Mouse (Mus musculus) embryonic fibroblast, embryonic 13.5 days (primary cell): Measurements from ENCODE around the gene Med29. TPM values are rescaled to one million over a fixed set of nuclear protein-coding genes. Genes with fewer than 3 reads are reported as not detected.
A peak's percentile ranks its signal among the peaks of the same experiment; 100 is the strongest.
"Not testable (repeated sequence)": the region's sequence is repeated elsewhere in the genome, so short reads cannot be mapped to it uniquely, and the experiment has no call there.

ENCODE experiments used
- H3K27ac ChIP-seq: 2 replicates; pipeline ENCODE4 v1.5.1; 2012; ENCODE audit warnings: low read length, control low read depth, inconsistent platforms; ENCODE audit not compliant: insufficient read depth
- H3K4me1 ChIP-seq: 2 replicates; pipeline ENCODE4 v1.6.1; 2011; ENCODE audit warnings: low read length; ENCODE audit not compliant: control insufficient read depth, insufficient read depth
- H3K4me3 ChIP-seq: 2 replicates; pipeline ENCODE4 v1.5.1; 2011; ENCODE audit warnings: mild to moderate bottlenecking, control low read depth, low read length; ENCODE audit not compliant: insufficient read depth
- CTCF ChIP-seq: IDR thresholded peaks from 2 replicates; pipeline ENCODE4 v1.5.1; 2011; ENCODE audit warnings: mild to moderate bottlenecking, control low read depth, low read length, moderate library complexity, borderline replicate concordance; ENCODE audit not compliant: insufficient read depth
- POLR2A ChIP-seq: IDR thresholded peaks from 2 replicates; pipeline ENCODE4 v1.6.1; 2011; ENCODE audit warnings: low read depth, mild to moderate bottlenecking, control low read depth, low read length, moderate library complexity
- polyA plus RNA-seq: library from polyadenylated mRNA; stranded (reverse); fragments of >200 nt; gene quantifications from 2 replicates; pipeline ENCODE4 v1.2.4, GENCODE M21; 2011; ENCODE audit warnings: low read depth; ENCODE audit not compliant: missing spikeins, insufficient read length

Med29 gene
- polyA plus RNA-seq, 1 experiment = 18.2 TPM

GRCm38 (mm10) chr7:28398696-28399340 is 6.3 kb upstream of the Med29 start:
- TF ChIP-seq POLR2A (no peak), CTCF (no peak)
- Histone ChIP-seq H3K4me3 (no peak overlapping the region), H3K4me1 (no peaks in the 10 kb centered on the region), H3K27ac (no peak overlapping the region)

- H3K4me1 ChIP-seq = no peaks in the 10 kb centered on the region
- H3K27ac ChIP-seq = no peak overlapping the region
- TF ChIP-seq CTCF = no peak
- no peak for TF ChIP-seq POLR2A
- no peak overlapping the region for H3K4me3 ChIP-seq
These were observed 5.5 kb upstream of the Med29 start for GRCm38 (mm10) chr7:28398000-28398399.

DNA sequence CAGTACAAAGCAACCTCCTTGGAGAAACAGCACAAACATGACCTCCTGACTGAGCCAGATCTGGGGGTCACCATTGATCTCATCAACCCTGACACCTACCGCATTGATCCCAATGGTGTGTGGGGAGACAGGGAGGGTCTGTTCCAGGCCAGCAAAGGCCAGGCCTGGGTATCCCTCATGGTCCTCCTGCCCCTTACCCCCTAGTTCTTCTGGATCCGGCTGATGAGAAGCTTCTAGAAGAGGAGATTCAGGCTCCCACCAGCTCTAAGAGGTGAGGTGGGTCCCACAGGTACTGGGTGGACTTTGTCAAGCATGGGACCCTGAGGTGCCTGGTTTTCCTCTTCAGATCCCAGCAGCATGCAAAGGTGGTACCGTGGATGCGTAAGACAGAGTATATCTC is 2.9 kb upstream of the Med29 start:
- Histone ChIP-seq H3K27ac (no peak overlapping the region), H3K4me3 (no peak overlapping the region), H3K4me1 (no peaks in the 10 kb centered on the region)
- no peak for TF ChIP-seq POLR2A
- TF ChIP-seq CTCF = no peak

DNA sequence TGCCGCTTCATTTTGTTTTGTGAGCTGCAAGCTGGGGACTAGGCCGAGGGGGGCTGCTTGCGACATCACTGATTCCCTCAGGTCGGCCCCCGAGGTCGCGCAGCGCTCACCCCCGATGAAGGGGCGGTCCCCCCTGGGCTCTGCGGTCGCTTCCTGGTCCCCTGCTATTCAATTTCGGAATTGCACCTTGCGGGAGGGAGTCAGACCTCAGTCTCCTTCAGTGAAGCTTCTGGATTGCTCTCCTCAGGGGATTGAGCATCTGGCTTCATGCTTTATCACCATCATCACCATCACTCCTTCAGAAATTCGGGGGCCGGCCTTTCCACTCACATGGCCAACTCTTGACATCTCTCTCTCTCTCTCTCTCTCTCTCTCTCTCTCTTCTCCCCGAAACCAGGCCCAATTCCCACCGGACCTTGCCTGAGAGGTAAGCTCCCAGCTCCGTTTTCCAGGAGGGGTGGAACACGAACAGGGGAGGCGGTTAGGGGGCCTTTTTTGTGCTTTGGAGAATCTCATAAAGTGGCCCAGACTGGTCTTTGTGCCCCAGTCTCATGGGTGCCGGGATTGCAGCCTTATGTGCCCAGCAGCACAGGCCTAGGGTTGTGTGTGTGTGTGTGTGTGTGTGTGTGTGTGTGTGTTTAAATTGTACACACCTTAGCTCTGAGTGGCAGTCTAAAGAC is 904 bp upstream of the Med29 start:
- H3K4me3 ChIP-seq = peak overlapping the region; percentile 80
- H3K4me1 ChIP-seq = no peaks in the 10 kb centered on the region
- TF ChIP-seq POLR2A (no peak), CTCF (no peak)
- 0 out of 2 replicates have a peak overlapping the region, but pooled peaks have one; percentile 4 for H3K27ac ChIP-seq

DNA sequence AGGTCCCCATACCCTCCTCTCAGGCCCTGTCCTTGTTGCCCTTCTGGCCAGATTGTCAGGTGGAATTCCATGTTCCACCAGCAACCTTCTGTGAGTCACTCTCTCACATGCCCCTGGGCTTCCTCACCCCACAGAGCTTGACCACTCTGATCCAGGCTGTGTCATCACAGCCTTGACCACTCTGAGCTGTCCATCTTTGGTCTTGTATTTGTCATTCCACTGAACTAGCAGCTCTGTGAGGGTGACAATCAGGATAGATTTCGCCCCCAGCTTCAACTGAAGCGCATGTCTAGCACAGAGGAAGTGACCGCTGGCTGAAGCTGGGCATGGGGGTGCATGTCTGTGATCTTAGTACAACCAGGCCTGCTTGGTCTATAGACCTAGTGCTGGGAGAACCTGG is 2.2 kb downstream of the Med29 start:
- H3K4me1 ChIP-seq = no peaks in the 10 kb centered on the region
- no peak overlapping the region for H3K27ac ChIP-seq
- TF ChIP-seq POLR2A (no peak), CTCF (no peak)
- H3K4me3 ChIP-seq = no peak overlapping the region

DNA sequence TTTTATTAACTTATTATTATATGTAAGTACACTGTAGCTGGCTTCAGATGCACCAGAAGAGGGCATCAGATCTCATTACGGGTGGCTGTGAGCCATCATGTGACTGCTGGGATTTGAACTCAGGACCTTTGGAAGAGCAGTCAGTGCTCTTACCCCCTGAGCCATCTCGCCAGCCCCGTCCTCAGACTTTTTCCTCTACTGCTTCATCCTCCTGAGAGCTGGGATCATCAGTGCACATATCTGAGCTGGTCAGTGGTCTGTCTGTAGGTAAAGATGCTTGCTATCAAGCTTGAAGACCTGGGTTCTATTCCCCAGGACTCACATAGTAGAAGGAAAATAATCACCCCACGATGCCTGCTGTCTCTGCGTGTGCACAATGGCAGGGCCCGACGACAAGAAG is 5.1 kb downstream of the Med29 start:
- not testable (repeated sequence) for H3K4me1 ChIP-seq, H3K4me3 ChIP-seq, H3K27ac ChIP-seq

GRCm38 (mm10) chr7:28386877-28387276 is 5.6 kb downstream of the Med29 start:
- H3K4me3 ChIP-seq, H3K4me1 ChIP-seq, H3K27ac ChIP-seq: not testable (repeated sequence)

- H3K27ac ChIP-seq = no peak overlapping the region
- H3K4me3 ChIP-seq = no peak overlapping the region
- peaks cover 8% of the 10 kb centered on the region; the same call in 1 of the 2 replicates for H3K4me1 ChIP-seq
- TF ChIP-seq POLR2A = no peak
- peak; percentile 97 for TF ChIP-seq CTCF
These were observed 6.0 kb downstream of the Med29 start for GRCm38 (mm10) chr7:28386462-28386861.

DNA sequence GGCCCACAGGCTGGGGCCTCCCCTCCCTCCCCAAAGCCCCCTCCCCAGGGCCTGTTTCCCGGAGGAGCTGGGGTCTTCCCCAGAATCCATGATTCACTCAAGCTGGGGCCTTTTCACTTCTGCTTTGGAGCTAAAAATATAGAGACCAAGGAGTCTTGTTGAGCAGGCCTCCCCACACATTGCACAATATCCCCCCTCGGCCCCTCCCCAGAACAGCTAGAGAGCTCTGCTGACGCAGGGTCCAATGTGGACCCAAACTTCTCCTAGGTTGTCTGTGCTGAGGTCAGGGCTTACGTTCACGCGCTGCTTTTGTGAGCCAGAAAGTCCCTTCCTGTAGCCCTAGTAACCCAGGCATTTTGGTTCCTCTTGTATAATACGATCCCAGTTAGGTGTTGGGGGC is 6.5 kb downstream of the Med29 start:
- H3K4me1 ChIP-seq = peaks cover 8% of the 10 kb centered on the region; the same call in 1 of the 2 replicates
- H3K27ac ChIP-seq = no peak overlapping the region
- TF ChIP-seq CTCF = no peak
- TF ChIP-seq POLR2A = no peak
- H3K4me3 ChIP-seq = no peak overlapping the region

GRCm38 (mm10) chr7:28385196-28385595 is 7.3 kb downstream of the Med29 start:
- no peak overlapping the region for H3K4me3 ChIP-seq
- no peak overlapping the region for H3K27ac ChIP-seq
- TF ChIP-seq POLR2A (no peak), CTCF (no peak)
- H3K4me1 ChIP-seq = peaks cover 10% of the 10 kb centered on the region; the same call in 1 of the 2 replicates

GRCm38 (mm10) chr7:28384162-28384561 is 8.3 kb downstream of the Med29 start:
- H3K27ac ChIP-seq = no peak overlapping the region
- TF ChIP-seq CTCF (no peak), POLR2A (no peak)
- peaks cover 10% of the 10 kb centered on the region; the same call in 1 of the 2 replicates for H3K4me1 ChIP-seq
- no peak overlapping the region for H3K4me3 ChIP-seq

DNA sequence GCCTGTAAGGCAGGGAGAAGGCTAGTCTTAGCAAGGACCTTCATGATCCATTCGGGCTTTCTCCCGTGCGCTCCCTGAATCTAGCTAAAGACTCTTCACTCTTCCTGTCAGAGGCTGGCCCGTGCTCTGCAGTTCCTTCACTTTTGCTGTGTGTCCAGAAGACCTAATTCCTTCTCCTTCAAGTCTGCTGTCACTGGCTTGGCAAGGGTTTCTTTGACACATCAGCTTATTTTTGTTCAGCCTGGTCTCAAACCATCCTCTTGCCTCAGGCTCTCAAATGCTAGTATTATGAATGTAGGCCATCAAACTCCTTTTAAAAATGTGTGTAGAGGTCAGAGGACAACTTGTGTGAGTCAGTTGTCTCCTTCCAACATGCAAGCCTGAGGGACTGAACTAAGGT is 8.9 kb downstream of the Med29 start:
- no peak overlapping the region for H3K27ac ChIP-seq
- H3K4me3 ChIP-seq = no peak overlapping the region
- TF ChIP-seq POLR2A (no peak), CTCF (no peak)
- peaks cover 10% of the 10 kb centered on the region; the same call in 1 of the 2 replicates for H3K4me1 ChIP-seq
